Mouse (Mus musculus) intestine, postnatal 0 days (tissue): Measurements from ENCODE around the gene Nfe2. TPM values are rescaled to one million over a fixed set of nuclear protein-coding genes. Genes with fewer than 3 reads are reported as not detected.

Experiments
- ATAC-seq: fragments of 200-750 bp; cut with Nextera tagmentation; 2 replicates; pipeline ENCODE4 v1.8.0; 2017; ENCODE audit warnings: mild to moderate bottlenecking, moderate TSS enrichment, moderate library complexity
- H3K27ac ChIP-seq: fragments of 300-500 bp; sonication (generic); 2 replicates; pipeline ENCODE4 v1.5.1; 2014; ENCODE audit warnings: mild to moderate bottlenecking, low read depth, low read length, moderate library complexity
- H3K27me3 ChIP-seq: fragments of 300-500 bp; sonication (generic); replicated peaks from 2 replicates; pipeline ENCODE4 v1.6.1; 2014; ENCODE audit warnings: low read length, mixed read lengths; ENCODE audit not compliant: control insufficient read depth, insufficient read depth
- H3K36me3 ChIP-seq: fragments of 300-500 bp; sonication (generic); 2 replicates; pipeline ENCODE4 v1.6.1; 2014; ENCODE audit warnings: mild to moderate bottlenecking, moderate library complexity; ENCODE audit not compliant: control insufficient read depth, insufficient read depth
- H3K4me1 ChIP-seq: fragments of 300-500 bp; sonication (generic); replicated peaks from 2 replicates; pipeline ENCODE4 v1.6.1; 2014; ENCODE audit warnings: antibody characterized with exemption, low read length, mixed read lengths; ENCODE audit not compliant: control insufficient read depth, insufficient read depth
- H3K4me2 ChIP-seq: fragments of 300-500 bp; sonication (generic); replicated peaks from 2 replicates; pipeline ENCODE4 v1.6.1; 2014; ENCODE audit warnings: low read depth, mild to moderate bottlenecking, moderate library complexity
- H3K4me3 ChIP-seq: fragments of 300-500 bp; sonication (generic); 2 replicates; pipeline ENCODE4 v1.5.1; 2014; ENCODE audit warnings: low read depth, low read length
- H3K9ac ChIP-seq: fragments of 300-500 bp; sonication (generic); 2 replicates; pipeline ENCODE4 v1.6.1; 2014; ENCODE audit warnings: mild to moderate bottlenecking, low read depth, low read length
- H3K9me3 ChIP-seq: fragments of 300-500 bp; sonication (generic); 2 replicates; pipeline ENCODE4 v1.6.1; 2016; ENCODE audit warnings: mixed run types; ENCODE audit not compliant: control insufficient read depth
- CTCF ChIP-seq: sonication (generic); IDR thresholded peaks from 2 replicates; pipeline ENCODE4 v1.5.1; 2016; ENCODE audit warnings: low read depth, mild to moderate bottlenecking, control low read depth, antibody characterized with exemption, moderate library complexity
- WGBS: fragments of 180-500 bp; shearing (Covaris S2); extraction: QIAGEN DNeasy Blood & Tissue Kit; methylation state at CpG from one replicate; pipeline ENCODE4 v1.1.7; 2014; 5-methylcytosine and 5-hydroxymethylcytosine counted together
- polyA plus RNA-seq: library from polyadenylated mRNA; unstranded; fragments of >200 nt; fragmentation: Nextera tagmentation; extraction: Ambion mirVana; gene quantifications from 2 replicates; pipeline ENCODE4 v1.2.1, GENCODE M21; 2015

Gene Nfe2
- polyA plus RNA-seq, result 0.82 and 0.90 TPM in 2 replicates

GRCm38 (mm10) chr15:103257790-103258728 lies at the start of gene Nfe2:
Nfe2 (minus strand) TSS chr15:103258403.
- peak; percentile 93 for ATAC-seq
- H3K4me3 ChIP-seq, result peak within 1 kb of the TSS; percentile 11; the same call in 1 of the 2 replicates
- H3K9me3 ChIP-seq, result no peaks in the 10 kb centered on the region
- no peaks in the 10 kb centered on the region for H3K27me3 ChIP-seq
- peak within 1 kb of the TSS; percentile 63 for H3K4me2 ChIP-seq
- H3K9ac ChIP-seq, result peak within 1 kb of the TSS; percentile 2; the same call in 1 of the 2 replicates
- TF ChIP-seq CTCF, result peak; percentile 30; the same call in 1 of the 2 replicates
- H3K4me1 ChIP-seq, result 0 out of 2 replicates have a peak, but pooled peaks cover 6% of the 10 kb centered on the region
- WGBS, result 7% methylated on average over 15 of the region's 15 CpGs
- no peaks in the 10 kb centered on the region for H3K36me3 ChIP-seq
- peak within 1 kb of the TSS; percentile 28; the same call in 1 of the 2 replicates for H3K27ac ChIP-seq

- WGBS, result 1% methylated on average over 7 of the region's 7 CpGs
- Histone ChIP-seq H3K36me3 (no peaks in the 10 kb centered on the region), H3K4me1 (peaks cover 14% of the 10 kb centered on the region), H3K9me3 (no peaks in the 10 kb centered on the region), H3K4me3 (no peak overlapping the region), H3K27ac (peak overlapping the region; percentile 96), H3K4me2 (peak overlapping the region; percentile 50; the same call in 1 of the 2 replicates), H3K9ac (no peak overlapping the region; the same call in 1 of the 2 replicates), H3K27me3 (0 out of 2 replicates have a peak, but pooled peaks cover 2% of the 10 kb centered on the region)
- ATAC-seq, result no peak
- peak; percentile 98 for TF ChIP-seq CTCF
Measured at GRCm38 (mm10) chr15:103307125-103307524, 48.9 kb upstream of the Nfe2 start.

GRCm38 (mm10) chr15:103305792-103306645 lies 47.8 kb upstream of the Nfe2 start:
- Histone ChIP-seq H3K4me3 (peak overlapping the region; percentile 58), H3K4me2 (peak overlapping the region; percentile 85), H3K9ac (peak overlapping the region; percentile 54), H3K27ac (peak overlapping the region; percentile 96), H3K4me1 (peaks cover 16% of the 10 kb centered on the region), H3K9me3 (no peaks in the 10 kb centered on the region), H3K27me3 (0 out of 2 replicates have a peak, but pooled peaks cover 2% of the 10 kb centered on the region), H3K36me3 (no peaks in the 10 kb centered on the region)
- TF ChIP-seq CTCF, result no peak
- peak; percentile 70 for ATAC-seq
- WGBS, result 17% methylated on average over 8 of the region's 8 CpGs

GRCm38 (mm10) chr15:103305070-103305678 lies 47.0 kb upstream of the Nfe2 start:
- peak; percentile 90 for ATAC-seq

GRCm38 (mm10) chr15:103304616-103304969 lies 46.4 kb upstream of the Nfe2 start:
- no peak for ATAC-seq
- H3K4me2 ChIP-seq, result peak overlapping the region; percentile 85
- under 1% methylated on average over 9 of the region's 9 CpGs for WGBS
- peak overlapping the region; percentile 58 for H3K4me3 ChIP-seq
- peak overlapping the region; percentile 58 for H3K9ac ChIP-seq
- peaks cover 16% of the 10 kb centered on the region for H3K4me1 ChIP-seq
- TF ChIP-seq CTCF, result no peak
- peak overlapping the region; percentile 96 for H3K27ac ChIP-seq
- H3K27me3 ChIP-seq, result 0 out of 2 replicates have a peak, but pooled peaks cover 2% of the 10 kb centered on the region
- 0 out of 2 replicates have a peak, but pooled peaks cover 6% of the 10 kb centered on the region for H3K36me3 ChIP-seq
- H3K9me3 ChIP-seq, result no peaks in the 10 kb centered on the region

More at GRCm38 (mm10) chr15:103305070-103305678, 47.0 kb upstream of the Nfe2 start:
- Histone ChIP-seq H3K4me1 (peaks cover 16% of the 10 kb centered on the region), H3K4me3 (peak overlapping the region; percentile 58), H3K36me3 (0 out of 2 replicates have a peak, but pooled peaks cover 5% of the 10 kb centered on the region), H3K9ac (peak overlapping the region; percentile 58), H3K4me2 (peak overlapping the region; percentile 85), H3K27ac (peak overlapping the region; percentile 96), H3K27me3 (0 out of 2 replicates have a peak, but pooled peaks cover 2% of the 10 kb centered on the region), H3K9me3 (no peaks in the 10 kb centered on the region)
- TF ChIP-seq CTCF, result no peak
- WGBS, result under 1% methylated on average over 69 of the region's 71 CpGs
